Mouse (Mus musculus) kidney, adult 2 months (tissue): ENCODE results near the gene Ddx60. TPM values are rescaled to one million over a fixed set of nuclear protein-coding genes. Genes with fewer than 3 reads are reported as not detected.

Source experiments
- DNase-seq: peaks from one replicate; pipeline ENCODE4 v3.0.0; 2021
- H3K27ac ChIP-seq: fragments of 200-500 bp; 2 replicates; pipeline ENCODE4 v1.5.1; 2012; ENCODE audit warnings: low read depth, low read length, control low read depth, inconsistent platforms; ENCODE audit not compliant: insufficient read depth
- H3K27me3 ChIP-seq: fragments of 200-500 bp; replicated peaks from 2 replicates; pipeline ENCODE4 v1.6.1; 2012; ENCODE audit warnings: mild to moderate bottlenecking, moderate library complexity, low read length, inconsistent platforms; ENCODE audit not compliant: control insufficient read depth, insufficient read depth
- H3K36me3 ChIP-seq: fragments of 200-500 bp; 2 replicates; pipeline ENCODE4 v1.6.1; 2012; ENCODE audit warnings: mild to moderate bottlenecking, moderate library complexity, low read length, inconsistent platforms; ENCODE audit not compliant: control insufficient read depth, insufficient read depth
- H3K4me1 ChIP-seq: fragments of 200-500 bp; 2 replicates; pipeline ENCODE4 v1.6.1; 2011; ENCODE audit warnings: low read length; ENCODE audit not compliant: control insufficient read depth, insufficient read depth
- H3K4me3 ChIP-seq: fragments of 200-500 bp; 2 replicates; pipeline ENCODE4 v1.5.1; 2011; ENCODE audit warnings: mild to moderate bottlenecking, low read depth, low read length, control low read depth; ENCODE audit not compliant: insufficient read depth
- CTCF ChIP-seq: fragments of 200-500 bp; conservative IDR thresholded peaks from 2 replicates; pipeline ENCODE4 v1.5.1; 2011; ENCODE audit warnings: low read depth, mild to moderate bottlenecking, control low read depth, low read length, moderate library complexity, mixed read lengths; ENCODE audit not compliant: insufficient read depth, insufficient read length
- POLR2A ChIP-seq: fragments of 200-500 bp; IDR thresholded peaks from one replicate; pipeline ENCODE4 v1.6.1; 2011; ENCODE audit warnings: low read depth, low read length, control low read depth
- WGBS: fragments of 180-500 bp; shearing (Covaris S2); methylation state at CpG from one replicate; pipeline ENCODE4 v1.1.7; 2018; 5-methylcytosine and 5-hydroxymethylcytosine counted together
- polyA plus RNA-seq: library from polyadenylated mRNA; depleted of rRNA; stranded (reverse); fragments of >200 nt; gene quantifications from 2 replicates; pipeline ENCODE4 v1.2.3, GENCODE M21; 2012; rRNA removed

Ddx60 gene
- 0.38 and 0.95 TPM in 2 replicates for polyA plus RNA-seq

DNA sequence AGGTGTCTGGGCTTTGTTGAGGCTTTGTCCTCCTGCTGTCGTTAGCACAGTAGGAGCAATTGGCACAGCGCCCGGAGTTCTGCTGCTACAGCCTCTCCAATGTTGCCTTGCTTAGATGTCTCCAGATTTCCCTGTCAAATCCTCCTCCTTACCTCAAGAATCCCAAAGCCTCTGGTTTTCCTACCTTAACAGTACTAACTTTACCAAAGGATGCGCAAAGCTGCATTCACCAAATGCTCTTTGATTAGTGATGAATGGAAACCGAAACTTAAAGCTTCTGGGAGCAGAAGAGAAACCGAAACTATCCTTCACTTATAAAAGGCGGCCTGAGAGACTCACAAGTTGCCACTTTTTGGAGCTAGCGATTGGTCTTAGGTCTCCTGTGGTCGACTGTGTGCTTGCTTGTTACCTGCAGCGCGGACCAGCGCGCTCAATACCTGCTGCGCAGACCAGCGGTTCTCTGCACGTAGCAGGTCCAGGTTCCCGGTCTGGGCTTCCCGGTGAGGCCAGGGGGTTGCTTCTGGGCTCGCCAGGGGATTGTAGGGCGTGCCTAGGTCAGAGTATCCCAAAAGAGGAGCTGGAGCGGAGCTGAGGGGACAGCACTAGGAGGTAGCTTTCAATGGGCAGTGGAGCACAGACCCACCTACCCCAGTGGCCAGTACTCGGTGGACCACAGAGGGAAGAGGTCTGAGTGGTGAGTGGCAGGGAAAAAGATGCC, at the start of gene Ddx60:
Gene Ddx60, plus strand, starts transcription at position 311 of the 718 bp plus-strand sequence.
- H3K27ac ChIP-seq, result peak within 1 kb of the TSS; percentile 76
- H3K27me3 ChIP-seq, result no peaks in the 10 kb centered on the region
- TF ChIP-seq POLR2A (no peak), CTCF (no peak)
- no peaks in the 10 kb centered on the region for H3K36me3 ChIP-seq
- peak; percentile 72 for DNase-seq
- 8% methylated on average over 22 of the region's 22 CpGs for WGBS
- H3K4me3 ChIP-seq, result peak within 1 kb of the TSS; percentile 72
- no peaks in the 10 kb centered on the region for H3K4me1 ChIP-seq

- H3K4me3 ChIP-seq, result no peak overlapping the region
- WGBS, result 53% methylated on average over 2 of the region's 2 CpGs
- no peak overlapping the region for H3K27ac ChIP-seq
- TF ChIP-seq CTCF, result 0 out of 2 replicates have a peak, but pooled peaks have one; percentile 18
- TF ChIP-seq POLR2A, result no peak
- DNase-seq, result peak; percentile 58
- H3K36me3 ChIP-seq, result no peaks in the 10 kb centered on the region
- no peaks in the 10 kb centered on the region for H3K27me3 ChIP-seq
- no peaks in the 10 kb centered on the region for H3K4me1 ChIP-seq
Measured at GRCm38 (mm10) chr8:61894062-61894461, 33.8 kb upstream of the Ddx60 start.

GRCm38 (mm10) chr8:61896742-61897141, 31.1 kb upstream of the Ddx60 start:
- TF ChIP-seq POLR2A, result no peak
- TF ChIP-seq CTCF, result no peak
- 96% methylated on average over 1 of the region's 1 CpGs for WGBS

DNA sequence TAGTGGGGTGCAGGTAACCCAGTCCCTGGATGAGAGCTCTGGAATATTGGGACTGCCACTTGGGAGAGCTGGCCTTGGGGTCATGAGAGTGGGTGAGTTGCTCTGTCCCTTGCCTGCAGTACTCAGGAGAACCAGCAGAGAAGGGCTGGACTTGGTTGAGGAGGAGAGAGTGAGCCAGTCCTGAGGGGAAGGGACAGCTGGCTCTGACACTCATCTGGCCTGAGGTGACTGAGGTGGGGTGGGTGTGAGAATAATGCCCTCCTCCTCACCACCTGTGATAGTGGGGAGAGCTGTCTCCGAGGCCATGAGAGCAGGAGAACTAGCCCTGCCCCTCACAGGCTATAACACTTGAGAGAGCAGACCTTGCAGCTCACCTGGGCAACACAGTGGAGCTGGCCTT, 30.5 kb upstream of the Ddx60 start:
- no peak overlapping the region for H3K4me3 ChIP-seq
- no peak overlapping the region for H3K27ac ChIP-seq
- 67% methylated on average over 1 of the region's 1 CpGs for WGBS
- TF ChIP-seq CTCF (no peak), POLR2A (no peak)
- no peaks in the 10 kb centered on the region for H3K27me3 ChIP-seq
- H3K36me3 ChIP-seq, result no peaks in the 10 kb centered on the region
- DNase-seq, result no peak
- H3K4me1 ChIP-seq, result no peaks in the 10 kb centered on the region

More at GRCm38 (mm10) chr8:61896742-61897141, 31.1 kb upstream of the Ddx60 start:
- Histone ChIP-seq H3K36me3 (no peaks in the 10 kb centered on the region), H3K27me3 (no peaks in the 10 kb centered on the region), H3K4me3 (no peak overlapping the region), H3K4me1 (no peaks in the 10 kb centered on the region), H3K27ac (no peak overlapping the region)
- no peak for DNase-seq

GRCm38 (mm10) chr8:61901028-61901717, 26.7 kb upstream of the Ddx60 start:
- Histone ChIP-seq H3K27me3 (no peaks in the 10 kb centered on the region), H3K4me1 (no peaks in the 10 kb centered on the region), H3K4me3 (no peak overlapping the region), H3K27ac (no peak overlapping the region), H3K36me3 (no peaks in the 10 kb centered on the region)
- no peak for DNase-seq
- TF ChIP-seq CTCF (no peak), POLR2A (no peak)
- 85% methylated on average over 6 of the region's 6 CpGs for WGBS

DNA sequence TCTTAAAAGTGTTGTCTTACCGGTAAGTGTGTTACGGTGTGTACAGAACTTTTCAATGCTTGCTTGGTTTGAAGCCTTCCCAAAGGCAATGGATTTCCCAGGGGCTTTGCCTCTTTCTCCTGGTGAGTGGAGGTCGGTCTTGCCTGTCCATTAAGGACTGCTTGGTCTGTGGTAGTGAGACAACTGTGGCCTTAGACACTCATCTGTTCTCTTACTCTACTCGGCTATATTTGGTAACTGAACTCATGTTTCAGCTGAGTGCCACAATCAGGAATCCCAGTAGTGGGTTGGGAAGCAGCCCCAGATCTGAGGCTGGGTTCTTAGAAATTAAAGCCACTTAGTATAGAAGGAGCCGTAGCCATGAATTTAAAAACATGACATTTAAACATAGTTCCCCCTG, 25.4 kb upstream of the Ddx60 start, which contains the start of gene Palld:
Gene Palld, minus strand, starts transcription at position 170 of the 400 bp plus-strand sequence.
- Histone ChIP-seq H3K27me3 (no peaks in the 10 kb centered on the region), H3K4me1 (no peaks in the 10 kb centered on the region), H3K27ac (no peak within 1 kb of the TSS), H3K36me3 (no peaks in the 10 kb centered on the region), H3K4me3 (no peak within 1 kb of the TSS)
- WGBS, result 85% methylated on average over 5 of the region's 5 CpGs
- DNase-seq, result no peak
- TF ChIP-seq CTCF (no peak), POLR2A (no peak)

DNA sequence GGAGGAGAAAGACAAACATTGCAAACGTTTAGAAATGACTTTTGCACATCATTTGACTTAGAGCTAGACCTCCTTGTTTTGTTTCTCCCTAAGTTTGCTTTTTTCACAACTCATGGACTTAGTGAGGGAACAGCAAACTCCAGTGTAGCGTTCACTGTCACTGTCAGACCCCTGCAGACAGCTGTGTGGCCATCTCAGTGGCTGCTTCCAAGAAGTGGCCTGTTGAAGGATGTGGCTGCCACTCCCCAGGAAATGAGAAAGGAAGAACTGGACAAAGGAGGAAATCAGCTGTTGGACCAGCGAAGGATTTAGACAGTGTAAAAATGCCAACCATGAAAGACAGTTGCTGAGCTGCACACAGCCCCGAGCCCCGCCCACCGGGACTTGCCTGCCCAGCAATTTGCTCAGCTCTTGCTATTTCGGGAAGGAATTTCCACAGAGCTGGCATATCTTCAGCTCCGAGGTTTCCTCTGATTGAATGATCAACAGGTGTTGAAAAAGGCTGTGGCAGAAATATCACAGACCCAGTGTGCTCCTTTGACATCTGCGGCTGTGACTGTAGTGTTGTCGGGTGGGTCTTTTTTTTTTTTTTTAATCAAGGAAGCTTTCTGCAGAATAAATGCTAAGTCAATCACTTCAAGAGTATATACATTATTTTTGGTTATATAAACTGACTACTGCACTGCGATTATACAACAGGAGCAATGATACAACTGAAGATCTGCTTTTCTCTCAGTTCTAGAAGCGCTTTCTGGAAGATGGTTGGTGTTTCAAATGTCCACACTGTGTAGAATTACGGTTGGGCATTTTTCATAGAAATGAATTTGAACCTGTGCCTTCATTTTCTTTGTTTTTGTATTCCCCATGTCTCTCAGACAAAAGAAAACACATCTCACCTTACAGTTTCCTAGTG, 19.3 kb upstream of the Ddx60 start:
- TF ChIP-seq CTCF, result no peak
- TF ChIP-seq POLR2A, result no peak
- no peak overlapping the region; the same call in 1 of the 2 replicates for H3K27ac ChIP-seq
- no peaks in the 10 kb centered on the region for H3K36me3 ChIP-seq
- no peaks in the 10 kb centered on the region for H3K4me1 ChIP-seq
- no peaks in the 10 kb centered on the region for H3K27me3 ChIP-seq
- no peak overlapping the region for H3K4me3 ChIP-seq
- WGBS, result 45% methylated on average over 13 of the region's 13 CpGs
- DNase-seq, result peak; percentile 27
